Mouse (Mus musculus): ENCODE measurements at regions not wholly inside any gene's neighbourhood (a gene's known extent, or its start where the extent isn't known, plus 50 kb on each side); places are given as distances from the start of the nearest gene placed in this dataset.

DNA sequence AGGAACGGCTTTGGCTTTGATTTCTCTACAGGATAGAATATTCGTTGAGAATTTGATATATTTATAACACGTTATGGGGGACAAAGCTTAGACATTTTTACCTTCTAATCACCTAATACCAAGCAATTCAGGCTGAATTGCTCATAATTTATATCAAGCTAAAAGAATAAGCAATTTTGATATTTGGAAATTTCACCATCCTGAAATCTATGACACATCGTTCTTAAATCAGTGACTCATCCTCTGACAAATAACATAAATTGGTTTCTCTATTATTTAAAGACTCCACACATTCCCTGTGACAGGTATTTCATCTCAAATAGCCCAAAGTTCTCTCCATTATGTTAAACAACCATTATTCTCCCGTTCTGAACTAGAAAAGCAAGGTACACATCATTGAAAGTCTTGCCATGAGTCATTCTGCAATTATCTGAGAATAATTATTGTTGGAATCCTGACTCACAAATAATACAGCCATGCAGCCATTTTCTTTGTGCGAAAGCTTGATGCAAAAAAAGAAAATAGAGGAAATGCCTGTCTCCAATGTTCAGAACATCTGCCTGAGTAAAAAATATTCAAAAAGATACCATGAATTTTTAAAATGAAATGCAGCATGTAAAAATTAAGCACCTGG lies 182.3 kb upstream of the BC052040 start:
- DNase-seq (ENCODE audit: low spot score): no peak
- no peaks in the 10 kb centered on the region for H3K9me3 ChIP-seq
- no peaks in the 10 kb centered on the region for H3K36me3 ChIP-seq
- H3K4me3 ChIP-seq: no peak overlapping the region
- H3K4me1 ChIP-seq (replicated peaks): no peaks in the 10 kb centered on the region
- WGBS: 89% methylated on average over 6 of the region's 6 CpGs
- no peaks in the 10 kb centered on the region for H3K27me3 ChIP-seq (ENCODE audit: insufficient read depth, poor library complexity, severe bottlenecking)
- H3K27ac ChIP-seq: no peak overlapping the region

DNA sequence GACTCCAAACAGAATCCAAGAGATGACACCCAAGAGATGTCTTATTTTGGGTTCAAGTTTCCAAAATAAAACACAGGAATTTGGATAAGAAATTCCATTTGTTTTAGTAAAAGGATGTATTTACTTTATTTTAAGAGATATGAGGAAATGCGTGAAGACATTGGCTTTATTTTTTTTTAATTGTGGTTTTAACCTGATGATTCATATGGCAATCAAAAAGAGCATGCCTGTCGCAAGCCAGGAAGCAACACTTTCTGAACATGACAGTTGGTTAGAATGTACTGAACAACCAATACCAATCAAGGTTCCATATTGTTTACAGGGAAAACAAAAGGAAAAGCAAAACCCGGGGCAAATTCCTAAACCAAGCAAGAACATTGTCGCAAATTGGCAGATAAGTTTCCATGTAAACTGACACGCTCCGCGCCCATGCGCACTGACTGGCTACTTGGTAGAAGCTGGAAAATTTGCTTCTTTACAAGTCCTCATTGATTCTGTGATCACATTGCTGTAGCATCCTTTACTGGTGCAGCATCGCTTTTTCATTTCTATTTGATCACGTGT lies 181.4 kb upstream of the BC052040 start:
- 92% methylated on average over 10 of the region's 10 CpGs for WGBS
- Histone ChIP-seq H3K4me3 (no peak overlapping the region), H3K27ac (no peak overlapping the region)

DNA sequence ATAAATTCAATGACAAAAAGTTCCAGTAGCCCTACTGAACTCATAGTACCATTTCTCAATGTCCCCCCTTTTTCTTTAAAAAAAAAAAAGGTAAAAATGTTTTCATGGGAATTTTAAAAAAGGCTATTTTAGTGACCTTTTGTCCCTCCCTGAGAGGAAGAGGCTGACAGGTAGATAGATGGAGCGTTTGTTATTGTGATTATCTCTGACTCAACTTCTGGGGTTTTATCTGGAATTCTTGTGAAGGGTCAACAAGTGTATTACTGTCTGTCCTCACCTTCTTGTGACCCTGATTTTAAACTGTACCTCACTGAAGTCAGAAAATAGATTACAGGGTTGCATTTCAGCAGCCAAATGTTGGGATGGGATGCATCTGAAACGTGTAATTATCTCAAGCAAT lies 179.3 kb upstream of the BC052040 start:
- no peaks in the 10 kb centered on the region for H3K27me3 ChIP-seq (ENCODE audit: insufficient read depth, poor library complexity, severe bottlenecking)
- no peak for DNase-seq (ENCODE audit: low spot score)
- H3K4me3 ChIP-seq: no peak overlapping the region
- WGBS: 73% methylated on average over 2 of the region's 2 CpGs
- H3K4me1 ChIP-seq (replicated peaks): no peaks in the 10 kb centered on the region
- H3K36me3 ChIP-seq: no peaks in the 10 kb centered on the region
- H3K9me3 ChIP-seq: no peaks in the 10 kb centered on the region
- H3K27ac ChIP-seq: no peak overlapping the region

More for the DNA sequence above, 181.4 kb upstream of the BC052040 start:
- Histone ChIP-seq H3K9me3 (no peaks in the 10 kb centered on the region), H3K4me1 (replicated peaks) (no peaks in the 10 kb centered on the region), H3K27me3 (ENCODE audit: insufficient read depth, poor library complexity, severe bottlenecking) (no peaks in the 10 kb centered on the region), H3K36me3 (no peaks in the 10 kb centered on the region)
- no peak for DNase-seq (ENCODE audit: low spot score)

DNA sequence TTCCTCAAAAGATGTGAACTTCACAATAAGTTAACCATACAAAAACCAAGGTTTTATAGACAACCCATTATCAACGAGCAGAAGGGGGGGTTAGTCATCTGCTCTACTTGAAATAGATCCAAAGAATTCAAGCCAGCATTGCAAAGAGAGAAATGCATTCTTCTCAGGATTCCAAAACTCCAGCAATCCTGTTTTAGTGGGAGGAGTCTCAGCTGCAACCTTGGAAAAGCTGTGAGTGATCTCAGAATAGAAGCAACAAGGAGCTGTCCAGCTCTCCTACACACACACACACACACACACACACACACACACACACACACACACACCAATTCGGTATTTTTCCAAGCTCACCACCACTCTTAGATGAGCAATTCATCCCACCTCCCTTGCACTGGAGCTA lies 149.0 kb upstream of the BC052040 start:
- H3K4me3 ChIP-seq: no peak overlapping the region
- 77% methylated on average over 2 of the region's 2 CpGs for WGBS
- H3K27me3 ChIP-seq (ENCODE audit: insufficient read depth, poor library complexity, severe bottlenecking): no peaks in the 10 kb centered on the region
- no peaks in the 10 kb centered on the region for H3K36me3 ChIP-seq
- H3K27ac ChIP-seq: no peak overlapping the region
- no peaks in the 10 kb centered on the region for H3K9me3 ChIP-seq
- H3K4me1 ChIP-seq (replicated peaks): no peaks in the 10 kb centered on the region
- DNase-seq (ENCODE audit: low spot score): no peak

DNA sequence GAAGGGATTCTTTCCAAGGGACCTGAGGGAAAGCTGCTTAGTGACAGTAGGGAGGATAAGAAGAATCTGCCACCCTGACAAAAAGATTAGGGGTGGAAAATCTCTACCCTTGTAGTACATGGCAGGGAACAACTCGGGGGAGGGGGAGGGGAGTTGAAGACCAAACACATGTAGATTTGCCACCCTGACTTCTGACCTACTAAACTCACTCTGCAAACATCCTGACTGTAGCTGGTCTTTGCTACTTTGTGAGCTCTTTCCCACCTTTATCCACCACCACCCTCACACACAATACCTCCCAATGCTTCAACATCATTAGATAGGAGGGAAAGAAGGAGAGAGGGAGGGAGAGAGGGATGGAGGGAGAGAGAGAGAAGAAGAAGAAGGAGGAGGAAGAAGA lies 140.4 kb upstream of the BC052040 start:
- Histone ChIP-seq H3K27me3 (ENCODE audit: insufficient read depth, poor library complexity, severe bottlenecking) (no peaks in the 10 kb centered on the region), H3K36me3 (no peaks in the 10 kb centered on the region), H3K27ac (no peak overlapping the region), H3K4me1 (replicated peaks) (peaks cover 4% of the 10 kb centered on the region; the same call in 1 of the 2 replicates), H3K9me3 (no peaks in the 10 kb centered on the region), H3K4me3 (no peak overlapping the region)
- 30% methylated on average over 1 of the region's 1 CpGs for WGBS
- no peak for DNase-seq (ENCODE audit: low spot score)

DNA sequence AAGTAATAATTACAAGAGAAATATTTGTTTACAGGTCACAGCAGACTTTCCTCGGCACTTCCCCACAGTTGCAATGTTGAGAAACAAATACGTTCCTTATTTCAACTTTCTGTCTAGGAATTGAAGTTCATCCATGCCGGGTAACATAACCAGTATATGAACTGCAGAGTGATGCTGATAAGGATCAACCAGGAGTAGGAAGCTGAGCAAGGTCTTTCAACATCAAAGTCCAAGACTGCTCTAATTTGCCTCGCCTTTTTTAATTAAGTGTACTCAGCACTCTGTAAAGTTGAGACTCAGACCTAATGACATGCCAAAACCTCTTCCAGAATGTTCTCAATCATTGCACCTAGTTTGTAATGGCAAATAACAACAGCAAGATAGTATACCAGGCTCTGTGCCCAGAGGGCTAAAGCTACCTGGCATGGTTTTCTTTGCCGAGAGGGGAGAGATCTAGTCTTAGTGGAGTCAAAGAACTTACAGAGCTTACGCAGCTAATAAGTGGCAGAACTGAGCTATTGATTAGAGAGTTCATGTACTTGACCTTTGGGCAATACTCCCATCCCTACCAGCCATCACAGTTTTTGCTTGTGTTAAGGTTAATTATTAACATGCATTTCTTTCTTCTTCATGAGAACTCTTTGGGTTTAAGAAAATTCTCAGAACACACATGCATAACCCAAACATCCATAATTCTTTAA lies 131.6 kb upstream of the BC052040 start:
- WGBS: 89% methylated on average over 6 of the region's 6 CpGs
- Histone ChIP-seq H3K27me3 (ENCODE audit: insufficient read depth, poor library complexity, severe bottlenecking) (no peaks in the 10 kb centered on the region), H3K27ac (no peak overlapping the region), H3K9me3 (no peaks in the 10 kb centered on the region), H3K4me1 (replicated peaks) (peaks cover under 1% of the 10 kb centered on the region; the same call in 1 of the 2 replicates), H3K36me3 (no peaks in the 10 kb centered on the region), H3K4me3 (no peak overlapping the region)
- no peak for DNase-seq (ENCODE audit: low spot score)

DNA sequence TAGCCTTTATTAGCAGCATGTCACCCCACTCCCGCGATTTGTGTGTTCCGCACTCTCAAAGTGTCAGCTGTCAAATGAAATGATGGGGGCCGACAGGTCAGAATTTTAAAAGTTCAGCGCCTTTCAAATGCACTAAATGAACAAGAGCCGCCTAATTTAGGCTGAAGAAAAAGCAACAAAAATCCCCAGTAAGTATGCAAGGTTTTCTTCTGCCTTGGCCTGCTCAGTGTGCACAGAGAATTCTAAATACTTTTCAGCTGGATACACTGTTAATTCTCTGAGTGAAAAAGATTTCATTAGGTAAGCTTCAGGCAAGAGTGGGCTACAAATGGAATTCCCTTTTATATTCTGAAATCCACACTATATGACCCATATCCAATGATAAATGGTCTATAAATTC lies 125.9 kb upstream of the BC052040 start:
- Histone ChIP-seq H3K36me3 (no peaks in the 10 kb centered on the region), H3K4me1 (replicated peaks) (peaks cover 18% of the 10 kb centered on the region), H3K27me3 (ENCODE audit: insufficient read depth, poor library complexity, severe bottlenecking) (no peaks in the 10 kb centered on the region), H3K4me3 (no peak overlapping the region), H3K27ac (no peak overlapping the region), H3K9me3 (no peaks in the 10 kb centered on the region)
- no peak for DNase-seq (ENCODE audit: low spot score)
- 48% methylated on average over 6 of the region's 6 CpGs for WGBS

DNA sequence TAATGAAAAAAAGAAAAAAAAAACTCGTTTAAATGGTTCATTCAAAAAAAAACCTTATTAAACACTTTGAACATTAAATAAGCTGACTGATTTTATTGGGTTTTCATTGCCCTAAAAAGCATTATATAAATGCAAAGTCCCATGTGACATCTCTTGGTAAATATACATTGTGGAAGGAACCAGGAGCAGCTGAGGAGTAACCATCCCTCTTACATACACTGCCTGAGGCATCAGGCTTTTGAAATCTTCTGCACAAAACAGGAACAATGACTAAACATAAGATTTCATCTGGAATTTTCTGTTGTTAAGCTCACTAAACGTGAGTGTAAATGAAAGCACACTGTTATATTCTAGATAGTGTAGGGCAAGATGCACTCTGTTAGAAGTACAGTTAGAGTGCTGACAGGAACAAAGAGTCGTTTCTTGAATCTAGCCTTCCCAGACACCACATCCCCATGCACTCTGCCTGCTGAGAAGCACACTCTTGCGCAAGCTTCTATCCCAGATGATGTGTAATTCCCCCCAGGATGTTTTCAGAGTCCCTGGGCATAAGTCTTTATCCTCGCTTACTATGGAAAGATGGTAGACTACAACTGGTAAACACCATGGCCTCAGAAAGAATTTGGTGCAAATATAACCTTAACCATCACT lies 125.0 kb upstream of the BC052040 start:
- Histone ChIP-seq H3K4me3 (no peak overlapping the region), H3K27ac (0 out of 2 replicates have a peak overlapping the region, but pooled peaks have one; percentile 5), H3K36me3 (no peaks in the 10 kb centered on the region), H3K4me1 (replicated peaks) (peaks cover 18% of the 10 kb centered on the region), H3K27me3 (ENCODE audit: insufficient read depth, poor library complexity, severe bottlenecking) (no peaks in the 10 kb centered on the region), H3K9me3 (no peaks in the 10 kb centered on the region)
- no peak for DNase-seq (ENCODE audit: low spot score)
- 69% methylated on average over 5 of the region's 5 CpGs for WGBS

DNA sequence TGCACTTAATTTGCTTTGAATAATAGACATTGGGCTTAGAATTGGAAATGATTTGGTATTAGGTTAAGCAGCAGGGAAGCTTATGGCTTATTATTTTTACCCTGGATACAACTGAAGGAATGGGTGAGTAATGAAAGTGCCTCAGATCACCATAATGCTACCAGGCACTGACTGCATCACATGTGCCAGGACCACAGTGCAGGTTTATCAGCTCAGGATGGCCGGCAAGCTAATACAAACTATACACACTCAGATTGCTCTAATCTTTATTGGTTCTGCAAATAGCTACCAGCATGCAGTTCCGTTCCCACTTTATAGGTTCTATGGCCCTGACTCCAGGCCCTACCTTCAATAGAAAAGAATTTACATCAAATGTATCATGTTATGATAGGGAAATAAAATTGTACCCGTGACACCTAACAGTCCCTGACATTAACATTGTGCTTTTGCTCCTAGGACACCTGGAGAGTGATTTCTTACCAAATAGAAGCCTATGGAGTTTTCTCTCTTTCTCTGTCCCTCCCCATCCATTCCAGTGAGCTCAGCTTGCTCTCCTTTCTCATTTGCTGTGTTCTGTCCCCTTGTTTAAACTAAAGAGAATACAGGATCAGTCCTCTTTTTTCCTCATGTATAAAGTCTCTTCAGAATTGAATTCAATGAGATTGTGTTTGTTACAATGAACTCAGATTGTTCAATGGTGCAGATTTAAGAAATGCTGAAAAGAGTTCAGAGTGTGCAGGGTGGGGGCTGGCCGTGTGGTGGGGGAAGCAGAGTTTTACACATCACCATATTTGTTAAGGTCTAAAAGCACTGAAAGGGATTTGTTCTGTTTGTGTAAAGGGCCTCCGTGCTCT lies 121.3 kb upstream of the BC052040 start:
- no peak for DNase-seq (ENCODE audit: low spot score)
- no peaks in the 10 kb centered on the region for H3K27me3 ChIP-seq (ENCODE audit: insufficient read depth, poor library complexity, severe bottlenecking)
- H3K9me3 ChIP-seq: no peaks in the 10 kb centered on the region
- H3K4me1 ChIP-seq (replicated peaks): peaks cover 14% of the 10 kb centered on the region
- WGBS: 71% methylated on average over 5 of the region's 5 CpGs
- H3K27ac ChIP-seq: no peak overlapping the region
- H3K36me3 ChIP-seq: no peaks in the 10 kb centered on the region
- no peak overlapping the region for H3K4me3 ChIP-seq

DNA sequence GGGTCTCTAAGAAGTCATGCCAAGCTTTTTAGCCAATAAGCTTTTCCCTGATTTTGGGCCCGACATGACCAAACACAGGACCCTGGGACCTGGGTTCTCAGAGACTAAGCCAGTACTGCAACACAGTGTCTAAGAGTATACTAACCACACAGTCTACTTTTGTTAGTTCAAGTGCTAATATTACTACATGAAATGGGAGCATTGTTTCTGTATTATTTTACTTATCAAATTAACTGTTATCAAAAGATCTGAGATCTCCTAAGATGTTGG lies 120.7 kb upstream of the BC052040 start:
- no peak overlapping the region for H3K4me3 ChIP-seq
- no peaks in the 10 kb centered on the region for H3K27me3 ChIP-seq (ENCODE audit: insufficient read depth, poor library complexity, severe bottlenecking)
- no peak overlapping the region for H3K27ac ChIP-seq
- peaks cover 9% of the 10 kb centered on the region; the same call in 1 of the 2 replicates for H3K4me1 ChIP-seq (replicated peaks)
- H3K36me3 ChIP-seq: no peaks in the 10 kb centered on the region
- 69% methylated on average over 1 of the region's 1 CpGs for WGBS
- no peaks in the 10 kb centered on the region for H3K9me3 ChIP-seq
- no peak for DNase-seq (ENCODE audit: low spot score)

DNA sequence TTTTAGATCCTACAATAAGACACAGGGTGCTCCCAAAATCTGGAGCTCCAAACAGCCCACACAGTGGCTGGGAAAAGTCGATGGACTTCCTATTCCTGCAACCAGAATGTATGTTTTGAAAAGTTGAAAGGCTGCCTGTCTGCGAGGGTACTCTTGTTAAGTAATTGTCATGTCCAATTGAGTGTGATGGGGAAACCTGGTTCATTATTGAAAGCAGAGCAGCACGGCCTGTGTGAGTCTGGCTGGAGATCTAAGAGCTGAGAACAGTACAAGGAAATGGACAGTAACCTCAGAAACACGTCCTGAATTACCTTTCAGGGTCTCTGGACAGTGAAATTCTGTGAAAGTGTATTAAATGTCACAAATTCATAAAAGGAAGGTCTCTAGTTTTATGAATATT lies 115.3 kb upstream of the BC052040 start:
- Histone ChIP-seq H3K4me3 (no peak overlapping the region), H3K9me3 (no peaks in the 10 kb centered on the region), H3K27me3 (ENCODE audit: insufficient read depth, poor library complexity, severe bottlenecking) (no peaks in the 10 kb centered on the region), H3K27ac (no peak overlapping the region), H3K4me1 (replicated peaks) (no peaks in the 10 kb centered on the region), H3K36me3 (no peaks in the 10 kb centered on the region)
- 65% methylated on average over 4 of the region's 4 CpGs for WGBS
- no peak for DNase-seq (ENCODE audit: low spot score)

DNA sequence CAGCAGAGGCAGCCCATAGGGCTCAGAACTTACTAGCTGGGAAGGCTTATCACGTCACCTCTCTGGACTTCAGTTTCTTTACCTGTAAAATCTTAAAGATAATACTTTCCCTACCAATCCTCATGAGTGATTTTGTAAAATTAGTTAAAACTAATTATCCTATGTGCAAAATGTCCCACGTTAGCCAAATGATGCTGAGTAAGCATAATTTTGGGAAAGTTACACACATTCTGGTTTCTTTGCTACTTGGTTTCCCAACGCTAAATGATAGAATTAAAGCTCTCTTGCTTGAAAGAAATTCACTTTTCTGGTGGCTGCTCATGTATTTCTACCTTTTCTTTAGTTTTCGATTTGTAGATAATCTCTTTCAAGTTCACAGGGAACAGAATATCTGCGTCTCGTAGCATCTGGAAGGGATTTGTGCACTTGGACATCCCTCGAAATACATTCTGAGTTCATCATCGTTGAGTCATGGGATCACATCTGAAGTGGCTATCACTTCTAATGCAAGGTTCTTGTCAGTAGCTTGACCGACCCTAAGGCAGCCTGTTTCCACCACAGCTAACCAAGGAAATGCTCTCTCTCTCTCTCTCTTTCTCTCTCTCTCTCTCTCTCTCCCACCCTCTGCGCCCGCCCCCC lies 114.3 kb upstream of the BC052040 start:
- no peak overlapping the region for H3K27ac ChIP-seq

More for the DNA sequence above, 114.3 kb upstream of the BC052040 start:
- no peaks in the 10 kb centered on the region for H3K27me3 ChIP-seq (ENCODE audit: insufficient read depth, poor library complexity, severe bottlenecking)
- H3K36me3 ChIP-seq: no peaks in the 10 kb centered on the region
- H3K4me3 ChIP-seq: no peak overlapping the region
- no peaks in the 10 kb centered on the region for H3K9me3 ChIP-seq
- no peak for DNase-seq (ENCODE audit: low spot score)
- H3K4me1 ChIP-seq (replicated peaks): no peaks in the 10 kb centered on the region
- WGBS: 89% methylated on average over 11 of the region's 11 CpGs

Data from hindbrain, embryonic 10.5 days (tissue).